Mouse (Mus musculus): ENCODE data around the gene Gramd1b. TPM values are rescaled to one million over a fixed set of nuclear protein-coding genes. Genes with fewer than 3 reads are reported as not detected.
A peak's percentile ranks its signal among the peaks of the same experiment; 100 is the strongest.

Gramd1b gene
- total RNA-seq, 2 experiments from 2014 or later, result 12.9 to 23.0 TPM

DNA sequence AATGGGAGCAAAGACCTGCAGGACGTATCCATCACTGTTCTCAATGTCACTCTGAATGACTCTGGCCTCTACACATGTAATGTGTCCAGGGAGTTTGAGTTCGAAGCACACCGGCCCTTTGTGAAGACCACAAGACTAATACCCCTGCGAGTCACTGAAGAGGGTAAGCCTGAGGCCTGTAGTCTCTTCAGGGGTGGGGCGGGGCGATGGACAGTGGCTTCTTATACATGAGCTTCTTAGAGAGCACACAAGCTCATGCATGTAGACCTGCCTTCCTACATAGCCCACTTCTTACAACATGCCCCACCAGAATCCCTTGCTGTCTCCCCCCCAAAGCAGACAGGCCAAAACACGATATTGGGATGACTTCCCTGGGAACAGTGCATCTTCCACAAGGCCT lies 251.7 kb downstream of the Gramd1b start:
- ATAC-seq (ENCODE audit: poor library complexity, severe bottlenecking), result no peak

DNA sequence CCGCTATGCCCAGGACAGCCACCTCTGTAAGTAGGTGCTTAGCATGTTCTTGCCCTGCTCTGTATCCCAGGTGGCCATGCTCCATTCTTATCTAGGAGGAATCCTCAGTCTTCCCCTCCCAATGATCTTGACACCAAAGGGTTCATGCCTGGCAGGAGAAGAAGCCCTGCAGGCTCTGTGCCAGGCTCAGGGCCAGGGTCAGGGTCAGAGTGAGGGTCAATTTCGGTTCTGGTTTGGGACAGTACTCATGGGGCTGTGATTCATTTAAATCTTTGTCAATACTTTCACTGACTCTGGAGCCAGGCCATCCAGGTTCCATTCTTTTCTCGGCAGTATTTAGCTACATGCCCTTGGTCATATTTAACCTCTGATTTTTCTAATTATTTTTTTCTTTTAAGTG lies 253.5 kb downstream of the Gramd1b start:
- ATAC-seq (ENCODE audit: poor library complexity, severe bottlenecking), result no peak

DNA sequence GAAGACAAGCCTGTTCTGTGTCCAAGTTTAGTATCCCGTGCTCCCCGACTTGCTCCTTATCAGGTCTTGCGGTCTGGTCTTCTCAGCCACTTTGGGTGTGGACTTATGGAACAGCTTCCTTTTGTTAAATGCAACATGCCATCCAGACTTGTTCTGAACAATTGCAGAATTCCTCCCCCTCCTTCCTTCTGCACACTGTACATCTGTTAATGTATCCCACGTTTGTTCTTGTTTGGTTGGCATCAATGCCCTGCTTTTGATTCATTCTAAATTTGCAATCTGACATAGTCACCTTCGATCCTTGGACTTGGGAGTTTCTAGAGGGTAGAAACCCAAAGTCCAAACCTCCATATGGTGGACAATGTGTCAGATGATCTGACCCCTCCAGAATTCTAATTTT lies 255.3 kb downstream of the Gramd1b start:
- ATAC-seq (ENCODE audit: poor library complexity, severe bottlenecking), result no peak

DNA sequence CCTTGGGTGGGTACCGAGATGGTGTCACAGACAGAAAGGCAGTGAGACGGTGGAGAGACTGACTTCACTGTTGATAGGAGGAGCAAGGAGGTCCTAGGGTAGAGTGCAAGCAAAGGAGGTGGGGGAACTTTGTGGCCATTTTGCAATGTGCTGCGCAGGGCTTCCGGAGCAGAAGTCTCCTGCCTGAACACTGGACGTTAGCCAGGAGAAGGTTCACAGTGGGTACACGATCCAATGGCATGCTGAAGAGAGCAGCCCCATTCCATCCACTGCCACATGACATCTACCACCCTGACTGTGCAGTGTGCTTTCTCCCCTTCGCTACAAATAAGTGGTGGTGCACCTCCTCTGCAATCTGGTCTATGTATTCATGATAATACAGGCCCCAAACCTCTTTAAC lies 258.4 kb downstream of the Gramd1b start:
- no peak for ATAC-seq (ENCODE audit: poor library complexity, severe bottlenecking)

DNA sequence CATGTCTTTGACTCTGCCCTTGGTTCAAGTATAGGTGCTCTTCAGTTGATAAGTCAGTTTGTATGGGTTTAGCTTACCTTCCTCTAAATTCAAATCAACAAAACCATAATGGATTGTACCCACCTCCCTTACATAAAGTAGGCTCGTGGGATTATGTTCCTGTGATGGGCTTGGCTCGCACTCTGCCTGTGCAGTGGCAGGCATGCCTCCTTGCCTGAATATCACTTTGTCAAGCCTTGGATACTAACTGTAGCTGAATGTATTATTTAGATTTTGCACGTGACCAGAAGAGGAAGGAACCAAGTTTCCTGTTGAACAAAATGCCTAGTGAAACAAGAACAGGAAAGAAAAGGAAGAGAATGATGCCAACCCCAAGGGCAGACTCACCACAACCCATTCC lies 260.1 kb downstream of the Gramd1b start:
- ATAC-seq (ENCODE audit: poor library complexity, severe bottlenecking), result 0 out of 2 replicates have a peak, but pooled peaks have one; percentile 16

DNA sequence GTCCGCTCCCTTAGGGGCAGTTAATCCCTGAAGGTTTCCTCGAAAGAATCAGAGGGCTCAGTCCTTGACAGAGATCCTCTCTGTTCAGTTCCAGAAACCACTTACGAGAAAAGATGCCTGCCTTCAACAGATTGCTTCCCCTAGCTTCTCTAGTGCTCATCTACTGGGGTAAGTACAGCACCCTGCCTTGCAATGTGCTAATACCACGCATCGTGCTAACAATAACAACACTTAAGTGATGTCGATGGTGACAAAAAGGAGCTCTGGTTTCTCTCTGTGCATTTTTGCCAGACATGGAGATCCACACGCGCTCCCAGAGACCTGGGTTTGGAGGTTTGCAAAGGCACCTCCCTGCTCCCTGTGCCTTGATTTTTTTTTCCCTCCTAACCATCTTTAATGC lies 261.3 kb downstream of the Gramd1b start:
- ATAC-seq (ENCODE audit: poor library complexity, severe bottlenecking), result no peak

DNA sequence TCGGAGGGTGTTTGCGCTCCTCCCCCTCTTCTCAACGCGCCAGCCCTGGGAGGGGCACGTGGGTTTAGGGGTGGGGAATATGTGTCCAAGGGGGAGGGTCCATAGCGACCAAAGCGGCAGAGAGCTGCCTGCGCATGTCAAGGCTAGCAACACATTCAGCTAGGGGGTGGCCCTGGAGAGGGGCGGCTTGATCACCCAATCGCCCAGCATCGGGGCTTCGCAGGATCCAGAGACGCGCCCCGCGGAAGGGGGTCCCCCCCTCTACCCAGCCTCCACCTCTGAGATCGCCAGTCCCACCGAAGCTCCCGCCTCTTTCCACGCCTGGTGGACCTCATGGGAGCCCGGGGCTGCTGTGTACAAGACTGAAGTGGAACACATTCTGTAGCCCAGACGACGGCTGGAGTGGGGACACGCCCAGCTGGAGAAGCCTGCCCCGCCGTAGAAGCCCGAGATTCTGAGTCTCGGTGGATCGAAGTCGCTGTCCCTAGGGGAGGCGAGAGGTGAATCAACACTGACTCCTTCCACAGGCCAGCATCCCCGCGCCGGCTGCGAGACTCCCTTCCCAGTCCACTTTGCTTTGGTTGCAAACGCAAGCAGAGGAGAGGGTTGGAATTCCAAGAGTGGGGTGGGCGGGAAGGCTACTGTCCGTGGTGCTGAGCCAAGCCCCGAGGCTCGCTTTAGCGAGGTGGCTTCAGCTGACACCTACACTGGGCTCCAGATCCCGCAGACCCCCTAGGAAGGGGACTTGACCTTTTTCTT lies 261.9 kb downstream of the Gramd1b start, which contains the start of gene Scn3b:
Gene Scn3b, plus strand, starts transcription at position 115 of the 759 bp plus-strand sequence.
- ATAC-seq (ENCODE audit: poor library complexity, severe bottlenecking), result peak; percentile 49

DNA sequence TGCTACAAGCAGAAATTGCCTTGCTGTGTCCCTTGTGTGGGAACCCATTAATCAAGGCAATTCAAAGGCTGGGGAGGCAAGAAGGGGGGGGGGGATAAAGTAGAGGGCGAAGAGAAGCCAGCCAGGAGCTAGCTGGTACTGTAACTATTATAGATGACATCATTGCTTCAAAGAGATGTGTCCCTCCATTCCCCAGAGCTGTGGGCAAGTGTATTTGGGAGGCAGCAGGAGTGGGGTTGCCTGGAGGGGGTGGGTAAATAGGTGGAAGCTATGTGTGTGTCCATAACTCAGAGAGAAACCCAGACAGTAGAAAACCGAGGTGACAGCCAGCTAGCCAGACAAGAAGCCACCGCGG lies 262.5 kb downstream of the Gramd1b start:
- ATAC-seq (ENCODE audit: poor library complexity, severe bottlenecking), result no peak

DNA sequence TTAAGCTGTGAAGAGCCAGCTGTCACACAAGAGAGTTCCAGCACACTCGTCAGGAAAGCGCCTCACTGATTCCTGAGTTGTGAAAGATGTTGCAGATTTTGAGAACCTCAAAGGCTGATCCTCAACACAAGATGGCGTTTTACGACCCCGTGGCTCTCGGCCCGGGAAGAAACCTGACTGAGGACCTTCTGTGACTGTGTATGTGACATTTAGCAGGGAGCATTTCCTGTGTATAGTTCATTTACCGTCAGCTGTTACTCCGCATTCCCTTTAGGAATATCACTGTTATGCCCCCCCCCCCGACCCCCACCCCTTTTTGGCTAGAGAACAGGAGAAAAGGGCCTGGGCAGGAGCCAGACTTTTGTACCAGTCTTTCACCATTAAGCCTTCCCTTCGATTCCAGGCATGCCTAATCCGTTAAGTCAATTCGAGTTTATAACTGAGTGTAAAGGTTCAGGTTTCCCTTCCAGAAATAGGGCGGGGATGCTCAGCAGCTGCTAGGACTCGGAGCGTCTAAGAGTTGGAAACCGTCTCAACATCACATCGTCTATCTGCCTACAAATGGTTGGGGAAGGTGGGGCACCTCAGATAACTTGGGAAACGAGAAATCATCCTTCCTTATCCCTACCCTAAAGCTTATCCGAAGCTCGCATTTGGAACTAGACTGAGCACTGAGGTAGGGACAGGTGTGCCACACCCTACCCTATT lies 263.0 kb downstream of the Gramd1b start:
- ATAC-seq (ENCODE audit: poor library complexity, severe bottlenecking), result no peak

DNA sequence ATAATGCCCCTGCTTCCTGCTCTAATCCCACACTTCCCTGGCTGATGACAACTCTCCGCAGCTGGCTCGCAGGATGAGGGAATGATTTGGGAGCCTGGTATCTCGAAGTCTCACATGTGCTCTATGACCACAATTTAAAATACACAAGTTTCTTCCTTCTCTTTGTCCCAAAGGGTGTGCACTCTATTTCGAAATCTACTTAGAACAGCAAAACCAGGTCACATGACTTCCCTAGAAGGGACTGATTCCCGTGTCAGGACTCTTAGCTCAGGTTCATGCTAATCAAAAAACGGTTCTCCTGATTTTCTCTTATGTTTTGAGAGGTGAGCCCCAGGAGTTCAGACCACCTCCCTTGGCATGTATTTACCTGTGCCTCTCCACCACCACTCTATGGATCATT lies 267.3 kb downstream of the Gramd1b start:
- ATAC-seq (ENCODE audit: poor library complexity, severe bottlenecking), result peak; percentile 67

DNA sequence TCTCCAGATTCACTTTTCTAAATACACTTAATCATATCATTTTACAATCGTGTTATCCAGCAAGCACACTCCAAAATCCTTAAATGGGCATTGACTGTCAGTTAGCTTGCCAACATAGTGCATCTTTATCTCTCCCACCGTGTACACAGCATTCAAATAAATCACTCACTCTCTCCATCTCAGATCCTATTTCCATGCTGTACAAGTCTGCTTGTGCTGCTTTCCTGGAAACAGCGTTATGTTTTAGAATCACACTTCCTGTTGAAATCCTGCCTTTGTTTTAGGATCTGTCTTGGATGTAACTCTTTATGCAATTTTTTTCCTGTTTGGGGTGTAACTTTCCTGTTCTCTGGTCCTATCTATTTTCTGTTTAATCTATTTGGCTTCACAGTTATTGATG lies 278.7 kb downstream of the Gramd1b start:
- no peak for ATAC-seq (ENCODE audit: poor library complexity, severe bottlenecking)

DNA sequence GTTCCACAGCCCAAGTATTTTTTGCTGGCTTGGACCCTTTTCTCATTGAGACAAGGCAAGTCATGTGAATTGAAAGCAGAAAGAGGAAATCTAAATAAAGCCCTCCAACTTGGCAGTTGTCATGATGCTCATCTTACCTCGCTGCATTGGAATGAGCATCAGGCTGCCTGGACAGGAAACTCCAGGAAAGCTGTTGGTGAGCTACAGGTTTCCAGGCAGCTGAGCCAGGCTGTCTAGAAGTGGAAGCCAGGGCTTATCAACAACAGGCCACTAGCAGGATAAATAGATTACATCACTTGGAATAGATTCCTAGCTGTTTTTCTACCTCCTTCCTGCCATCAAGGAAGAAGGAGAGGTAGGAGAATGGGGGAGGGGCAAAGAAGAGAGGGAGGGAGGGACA lies 282.1 kb downstream of the Gramd1b start:
- no peak for ATAC-seq (ENCODE audit: poor library complexity, severe bottlenecking)

DNA sequence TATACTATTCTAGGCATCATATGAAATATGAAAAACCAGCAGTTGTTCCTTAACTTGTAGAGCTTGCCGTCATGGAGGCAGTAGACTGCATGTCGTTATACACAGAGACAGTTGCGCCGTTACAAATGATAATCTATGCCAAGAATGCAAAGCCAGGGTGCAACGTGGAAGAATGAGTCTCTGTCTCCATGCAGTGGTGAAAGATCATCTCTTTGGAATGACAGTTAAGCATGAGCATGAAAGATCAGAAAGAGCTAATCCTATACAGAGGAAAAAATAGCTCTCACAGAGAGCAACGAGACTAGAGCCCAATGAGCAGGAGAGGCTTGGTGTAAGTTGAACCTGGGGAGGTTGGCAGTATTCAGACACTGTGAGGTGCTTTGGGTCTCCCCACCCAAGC lies 284.5 kb downstream of the Gramd1b start:
- no peak for ATAC-seq (ENCODE audit: poor library complexity, severe bottlenecking)

DNA sequence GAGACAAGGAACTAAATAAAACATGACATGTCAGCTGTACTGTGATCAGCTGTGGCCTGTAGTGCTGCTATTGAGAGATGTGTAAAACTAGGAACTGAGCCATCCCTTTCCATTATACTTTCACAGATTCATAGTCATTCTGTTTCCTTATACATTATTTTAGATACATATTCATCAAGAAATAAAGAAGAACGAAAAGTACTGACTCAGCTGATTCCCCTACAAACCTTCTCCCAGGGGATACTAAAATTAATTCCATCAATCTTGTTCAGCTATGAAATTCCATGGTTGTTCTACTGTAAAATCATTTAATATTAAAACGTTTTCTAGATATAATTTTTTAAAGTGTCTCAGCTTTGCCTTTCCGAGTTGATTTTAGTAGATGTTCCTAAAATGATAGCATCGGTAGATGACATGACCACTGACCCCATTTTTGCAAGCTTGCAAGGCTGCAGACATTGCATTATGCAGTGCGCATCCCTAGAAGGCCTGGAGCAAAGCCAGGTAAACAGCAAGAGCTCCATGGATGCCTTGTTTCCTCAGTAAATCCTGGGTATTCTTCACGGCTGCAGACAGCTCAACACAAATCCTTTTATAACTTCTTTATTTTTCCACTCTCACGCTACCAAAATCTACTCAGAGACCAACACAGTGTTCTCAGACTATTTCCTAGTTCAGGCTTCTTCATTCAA lies 285.1 kb downstream of the Gramd1b start:
- ATAC-seq (ENCODE audit: poor library complexity, severe bottlenecking), result no peak

DNA sequence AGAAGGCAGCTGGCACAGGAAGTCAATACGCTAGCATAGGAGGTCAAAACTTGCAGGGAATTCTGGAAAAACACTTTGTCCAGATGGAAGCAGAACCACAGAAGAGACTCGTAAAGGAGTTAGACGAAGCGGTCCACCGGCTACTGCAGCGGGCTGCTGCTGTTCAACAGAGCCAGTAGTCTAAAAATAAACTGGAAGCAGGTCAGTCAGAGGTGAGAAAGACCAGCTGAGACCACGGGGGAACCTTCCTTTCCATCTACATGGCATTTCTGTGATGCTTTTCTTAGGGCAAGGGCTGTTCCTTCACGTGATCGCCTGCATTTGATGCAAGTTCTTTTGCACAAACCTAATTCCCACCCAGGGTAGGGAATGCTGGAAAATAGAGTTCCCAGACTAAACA lies 285.7 kb downstream of the Gramd1b start:
- ATAC-seq (ENCODE audit: poor library complexity, severe bottlenecking), result no peak

Other genes with a start within 250 kb of the Gramd1b start
- gene Gm21915, start 139.2 kb upstream of the Gramd1b start, total RNA-seq (2015), result not detected in 2 replicates
- not detected in 2 replicates for gene Gm21915, start 139.2 kb upstream of the Gramd1b start, total RNA-seq (2017)
- gene Clmp, start 154.6 kb upstream of the Gramd1b start, total RNA-seq (2015), result 0.30 and 1.3 TPM in 2 replicates
- 0.61 and 1.4 TPM in 2 replicates for gene Clmp, start 154.6 kb upstream of the Gramd1b start, total RNA-seq (2017)

All from megakaryocyte, adult 5-6 weeks (primary cell).